Mouse (Mus musculus): Measurements from ENCODE around the gene Mecom.
A peak's percentile ranks its signal among the peaks of the same experiment; 100 is the strongest.

Gene Mecom

GRCm38 (mm10) chr3:30353878-30354727 lies 193.7 kb downstream of the Mecom start:
- peak; percentile 4 for DNase-seq (ENCODE audit: low spot score)

- no peak for DNase-seq (ENCODE audit: low spot score)
These were observed 198.5 kb downstream of the Mecom start for GRCm38 (mm10) chr3:30349279-30349678.

GRCm38 (mm10) chr3:30344151-30344550 lies 203.7 kb downstream of the Mecom start:
- DNase-seq (ENCODE audit: low spot score): no peak

GRCm38 (mm10) chr3:30332337-30332736 lies 215.5 kb downstream of the Mecom start:
- no peak for DNase-seq (ENCODE audit: low spot score)

DNA sequence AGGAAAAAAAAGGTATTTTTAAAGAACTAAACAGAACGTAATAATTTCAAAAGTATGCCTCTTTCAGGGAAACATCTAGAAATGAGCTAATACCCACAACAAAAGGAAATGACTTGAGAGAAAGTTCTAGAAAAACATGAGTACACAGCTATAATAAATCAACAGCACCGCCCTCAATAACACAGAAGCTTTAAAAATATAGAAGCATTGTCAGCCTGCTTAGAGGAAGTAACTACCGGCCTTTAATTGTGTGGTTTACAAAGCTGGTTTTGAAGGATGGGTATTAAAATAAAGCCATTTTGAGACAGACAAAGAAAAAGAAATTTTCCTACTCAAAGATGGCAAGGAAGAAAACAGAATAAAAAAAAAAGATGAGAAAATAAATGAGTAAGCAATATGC lies 217.3 kb downstream of the Mecom start:
- no peak for DNase-seq (ENCODE audit: low spot score)

DNA sequence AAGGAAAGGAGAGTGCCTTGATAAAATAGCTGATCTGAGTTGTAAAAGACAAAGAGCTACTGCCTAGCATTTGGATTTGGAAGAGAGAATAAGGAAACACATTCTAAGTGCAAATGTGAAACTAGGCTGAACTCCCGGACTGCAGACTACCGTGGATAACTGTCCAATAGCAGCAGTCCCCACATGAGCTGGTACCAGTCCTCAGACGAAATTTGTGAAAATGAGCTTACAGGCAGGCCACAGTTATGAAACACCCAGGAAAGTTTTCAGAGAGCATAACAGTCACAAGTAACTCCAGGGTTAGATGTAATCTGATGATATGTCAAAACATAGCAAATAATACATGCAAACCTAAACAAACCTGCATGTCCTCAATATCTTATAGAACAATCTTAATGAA lies 217.8 kb downstream of the Mecom start:
- DNase-seq (ENCODE audit: low spot score): no peak

DNA sequence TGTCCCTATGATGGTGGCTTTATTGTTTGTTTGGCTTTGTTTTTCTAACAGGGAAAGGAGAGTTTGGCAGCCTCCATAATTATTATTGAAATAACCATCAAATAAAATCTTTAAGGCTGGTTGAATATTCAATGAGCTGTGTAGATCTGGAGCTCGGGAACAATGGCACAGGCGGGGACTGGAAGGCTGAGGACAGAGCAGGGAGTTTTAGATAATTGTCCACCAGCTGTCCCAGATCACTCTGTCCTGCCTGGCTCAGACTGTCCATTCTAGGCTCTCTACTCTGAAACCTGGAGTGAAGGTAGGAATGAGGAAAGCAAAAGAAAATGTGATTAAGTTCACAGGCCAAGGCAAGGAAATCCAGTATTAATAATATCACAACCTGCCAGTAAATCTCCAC lies 232.9 kb downstream of the Mecom start:
- DNase-seq (ENCODE audit: low spot score): no peak

DNA sequence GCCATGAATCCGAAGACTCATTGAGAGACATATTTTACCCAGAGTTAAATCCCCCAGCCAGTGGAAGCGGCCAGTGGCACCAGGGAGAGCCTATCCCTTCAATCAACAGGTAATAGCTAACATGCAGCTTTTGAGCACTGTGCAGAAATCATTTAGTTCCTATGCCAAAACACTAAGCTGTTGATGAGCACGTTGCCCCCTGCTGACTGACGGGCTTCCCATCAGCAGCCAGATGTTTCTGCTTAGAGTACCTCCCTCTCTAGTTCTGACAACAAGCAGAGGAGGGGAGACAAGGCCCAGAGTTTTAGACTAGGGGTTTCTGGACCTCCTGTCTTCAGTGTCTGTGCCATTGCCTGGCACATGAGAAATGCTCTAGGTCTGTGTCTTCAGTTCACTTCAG lies 239.7 kb downstream of the Mecom start:
- no peak for DNase-seq (ENCODE audit: low spot score)

DNA sequence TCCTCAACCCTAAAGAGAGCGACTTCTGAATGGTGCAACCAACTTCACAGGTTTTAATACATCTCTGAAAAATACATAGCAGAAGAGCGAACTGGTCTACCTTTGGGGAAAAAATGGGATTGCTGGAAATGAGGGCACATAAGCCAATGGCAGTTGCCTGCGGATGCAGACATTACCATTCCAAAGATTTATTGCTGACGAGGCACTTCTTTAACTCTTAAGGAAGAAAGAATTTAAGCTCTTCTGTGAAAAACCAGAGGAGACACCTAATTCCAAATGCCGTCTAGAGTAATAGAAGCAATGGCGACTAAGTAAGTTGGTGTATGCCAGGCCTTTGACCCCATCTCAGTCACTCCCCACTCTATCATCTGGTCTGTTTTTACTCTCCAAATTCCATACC lies 240.2 kb downstream of the Mecom start:
- no peak for DNase-seq (ENCODE audit: low spot score)

- DNase-seq (ENCODE audit: low spot score): no peak
These were observed 241.7 kb downstream of the Mecom start for GRCm38 (mm10) chr3:30306080-30306479.

GRCm38 (mm10) chr3:30299460-30299859 lies 248.3 kb downstream of the Mecom start:
- DNase-seq (ENCODE audit: low spot score): no peak

DNA sequence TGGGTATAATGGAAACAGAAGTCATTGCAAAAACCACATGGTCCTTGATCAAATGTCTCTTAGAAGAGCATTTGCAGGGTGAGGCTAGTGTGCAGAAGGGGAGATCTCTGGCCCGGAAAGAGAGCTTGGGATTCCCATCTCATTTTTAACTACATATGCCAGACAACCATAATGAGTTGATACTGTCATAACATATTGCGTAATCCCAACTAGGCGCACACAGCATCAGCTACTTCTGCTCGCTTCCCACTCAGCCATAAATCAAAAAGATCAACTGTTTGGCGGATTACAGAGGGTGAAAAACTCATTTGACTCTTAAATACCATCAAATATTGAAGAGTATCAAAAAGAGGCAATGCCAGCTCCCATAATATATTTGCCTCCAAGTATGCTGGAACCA lies 253.4 kb downstream of the Mecom start:
- no peak for DNase-seq (ENCODE audit: low spot score)

DNA sequence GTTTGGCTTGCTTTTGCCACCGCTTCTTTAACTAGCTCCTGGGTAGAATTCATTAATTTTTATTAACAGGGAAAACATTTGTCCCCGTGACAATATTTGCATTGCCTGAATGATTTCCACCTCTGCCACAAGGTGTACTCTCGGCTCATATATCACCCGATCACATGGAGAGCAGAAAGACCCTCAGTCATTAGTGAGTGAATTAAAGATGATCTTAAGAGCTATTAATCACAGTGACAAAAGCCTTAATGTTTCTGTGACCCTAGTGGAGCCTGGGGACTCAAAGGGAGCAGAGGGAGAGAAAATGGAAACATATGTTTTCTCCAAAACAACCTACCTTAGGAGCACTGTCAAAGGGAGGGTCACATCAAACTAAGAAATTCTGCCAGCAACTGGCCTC lies 261.3 kb downstream of the Mecom start:
- DNase-seq (ENCODE audit: low spot score): no peak

DNA sequence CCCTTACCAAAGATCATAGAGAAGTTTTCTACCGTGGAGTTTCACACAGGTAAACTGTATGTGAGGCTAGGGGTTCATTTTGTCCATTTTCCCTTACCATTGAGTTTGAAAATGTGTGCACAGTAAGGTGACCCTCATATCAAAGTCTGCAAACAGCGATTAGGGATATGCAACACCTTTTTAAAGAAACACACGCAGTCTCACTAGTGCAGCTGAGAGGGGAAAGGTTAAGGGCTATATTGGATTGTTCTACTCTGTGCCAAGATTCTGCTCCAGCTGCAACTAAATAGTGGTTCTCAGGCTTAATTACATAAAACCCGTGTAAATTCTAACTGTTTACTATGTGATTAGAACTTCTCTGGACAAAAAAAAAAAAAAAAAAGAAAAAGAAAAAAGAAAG lies 263.7 kb downstream of the Mecom start:
- DNase-seq (ENCODE audit: low spot score): no peak

DNA sequence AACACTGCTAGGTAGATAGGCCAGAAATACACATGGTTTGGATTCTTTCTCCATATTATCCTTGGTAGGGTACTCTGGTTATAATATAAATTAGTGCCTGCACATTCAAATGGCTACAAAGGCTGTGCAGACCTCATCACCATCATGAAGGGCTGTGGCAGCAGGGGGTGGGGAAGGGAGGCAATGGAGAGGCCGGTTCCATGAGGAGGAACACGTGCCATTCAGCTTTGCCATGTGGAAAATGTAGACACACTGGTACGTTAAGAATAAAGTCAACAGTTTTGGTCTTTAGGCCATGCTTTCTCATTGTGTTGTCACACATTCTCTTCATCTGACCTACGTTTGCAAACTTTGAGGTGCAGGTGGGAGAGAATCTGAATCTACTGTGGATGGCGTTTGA lies 264.2 kb downstream of the Mecom start:
- DNase-seq (ENCODE audit: low spot score): no peak

DNA sequence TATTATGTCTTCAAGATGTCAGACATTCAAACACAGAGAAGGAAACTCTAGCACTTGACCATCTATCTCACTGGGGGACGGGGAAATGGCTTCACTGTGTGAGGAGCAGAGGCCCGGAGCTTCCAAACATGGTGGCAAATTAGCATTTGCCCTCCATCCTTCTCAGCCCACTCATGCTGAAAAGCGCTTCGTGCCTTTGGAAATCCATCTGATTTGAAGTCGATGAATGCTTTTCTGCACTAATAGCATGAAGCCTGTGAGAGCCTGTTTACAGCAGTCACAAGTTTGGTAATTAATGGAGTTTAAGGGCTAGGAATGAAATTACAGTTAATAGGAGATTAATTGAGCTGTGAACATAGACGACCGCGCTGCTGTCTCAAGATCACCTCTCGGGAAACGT lies 270.2 kb downstream of the Mecom start:
- DNase-seq (ENCODE audit: low spot score): no peak

- no peak for DNase-seq (ENCODE audit: low spot score)
These were observed 271.7 kb downstream of the Mecom start for GRCm38 (mm10) chr3:30276099-30276498.

DNA sequence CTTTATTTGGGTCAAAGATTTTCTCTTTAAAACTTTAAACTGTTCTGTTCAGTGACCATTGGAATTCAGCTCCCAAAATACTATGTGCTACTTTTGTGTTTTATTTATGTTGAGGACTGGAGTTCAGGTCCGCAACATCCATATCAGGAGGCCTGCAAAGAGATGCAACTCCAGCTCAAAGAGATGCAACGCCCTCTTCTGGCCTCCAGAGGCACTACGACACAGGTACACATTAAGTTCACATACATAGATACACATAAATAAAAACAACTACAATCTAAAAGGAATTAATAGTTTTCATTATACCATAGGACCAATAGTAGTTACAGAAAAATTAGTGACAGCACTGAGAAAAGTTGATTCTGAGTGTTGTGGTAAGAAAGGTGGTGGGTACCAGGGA lies 278.6 kb downstream of the Mecom start:
- no peak for DNase-seq (ENCODE audit: low spot score)

GRCm38 (mm10) chr3:30260945-30261344 lies 286.9 kb downstream of the Mecom start:
- peak; percentile 4 for DNase-seq (ENCODE audit: low spot score)

- DNase-seq (ENCODE audit: low spot score): no peak
These were observed 289.4 kb downstream of the Mecom start for GRCm38 (mm10) chr3:30258421-30258820.

DNA sequence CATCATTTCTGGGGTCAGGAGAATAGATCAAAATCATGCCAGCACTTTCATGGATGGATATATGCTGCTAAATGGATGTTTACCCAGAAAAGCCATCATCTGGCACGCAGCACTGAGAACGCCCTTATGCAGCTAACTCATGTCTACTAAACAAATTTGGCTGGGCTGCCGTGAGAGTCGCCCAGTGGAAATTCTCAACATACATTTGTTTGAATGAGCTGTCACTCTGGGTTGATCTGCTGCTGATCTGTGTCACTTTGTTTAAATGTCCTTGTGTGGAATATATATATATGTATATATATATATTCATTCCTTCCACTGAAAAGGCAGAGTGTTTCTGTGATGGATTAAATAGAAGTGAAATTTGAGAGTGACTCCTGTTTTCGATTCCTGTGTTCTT lies 290.0 kb downstream of the Mecom start:
- DNase-seq (ENCODE audit: low spot score): no peak

GRCm38 (mm10) chr3:30256896-30257295 lies 290.9 kb downstream of the Mecom start:
- no peak for DNase-seq (ENCODE audit: low spot score)

GRCm38 (mm10) chr3:30255828-30256227 lies 292.0 kb downstream of the Mecom start:
- no peak for DNase-seq (ENCODE audit: low spot score)

- no peak for DNase-seq (ENCODE audit: low spot score)
These were observed 293.4 kb downstream of the Mecom start for GRCm38 (mm10) chr3:30254451-30254850.

Data from ovary, adult 18-20 months (tissue).